Mouse (Mus musculus): ENCODE data around the gene Rasgef1b.

DNA sequence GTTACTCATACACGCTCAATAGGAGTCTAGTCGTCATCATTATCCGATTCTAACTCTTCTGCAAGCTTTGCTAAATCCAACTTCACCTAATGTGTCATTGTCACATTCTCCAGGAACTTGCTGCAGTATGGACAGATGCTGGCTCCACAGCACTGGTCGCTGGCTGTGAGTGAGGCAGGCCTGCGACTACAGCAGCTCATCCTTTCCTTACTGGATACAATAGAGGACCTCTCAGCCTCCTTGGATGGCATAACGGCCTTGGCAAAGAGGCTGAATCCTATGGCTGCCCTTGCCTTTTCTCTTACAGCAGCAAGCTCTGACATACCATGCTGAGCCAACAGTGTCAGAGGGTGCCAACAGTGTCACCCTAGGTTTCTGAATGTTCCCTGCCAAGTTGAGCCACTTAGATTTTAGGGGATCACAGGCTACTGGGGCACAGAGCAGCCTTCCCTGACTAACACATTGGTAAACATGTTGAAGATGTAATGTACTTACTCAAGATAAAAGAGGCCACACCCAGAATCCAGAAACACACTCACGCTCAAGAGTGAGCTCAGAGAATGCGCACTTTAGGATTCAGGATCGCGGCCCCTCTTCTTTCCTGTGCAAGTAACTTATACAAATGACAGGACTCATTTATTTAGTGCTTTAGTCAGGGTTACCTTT lies 340.1 kb downstream of the Rasgef1b start:
- TF ChIP-seq CTCF (IDR thresholded peaks at IDR 0.05; ENCODE audit: insufficient read depth, low read length) (no peak), POLR2A (IDR thresholded peaks at IDR 0.05; ENCODE audit: borderline replicate concordance, extremely low read depth, low read depth, low read length) (no peak)
